Mouse (Mus musculus): ENCODE measurements around the gene Brf1. TPM values are rescaled to one million over a fixed set of nuclear protein-coding genes. Genes with fewer than 3 reads are reported as not detected.

Brf1 gene
- total RNA-seq, 2 experiments from 2014 or later: 48.3 to 55.2 TPM

- DNase-seq (ENCODE audit: low spot score in 2 of 2): no peak
These were observed 23.3 kb downstream of the Brf1 start for GRCm38 (mm10) chr12:112977156-112977555.

DNA sequence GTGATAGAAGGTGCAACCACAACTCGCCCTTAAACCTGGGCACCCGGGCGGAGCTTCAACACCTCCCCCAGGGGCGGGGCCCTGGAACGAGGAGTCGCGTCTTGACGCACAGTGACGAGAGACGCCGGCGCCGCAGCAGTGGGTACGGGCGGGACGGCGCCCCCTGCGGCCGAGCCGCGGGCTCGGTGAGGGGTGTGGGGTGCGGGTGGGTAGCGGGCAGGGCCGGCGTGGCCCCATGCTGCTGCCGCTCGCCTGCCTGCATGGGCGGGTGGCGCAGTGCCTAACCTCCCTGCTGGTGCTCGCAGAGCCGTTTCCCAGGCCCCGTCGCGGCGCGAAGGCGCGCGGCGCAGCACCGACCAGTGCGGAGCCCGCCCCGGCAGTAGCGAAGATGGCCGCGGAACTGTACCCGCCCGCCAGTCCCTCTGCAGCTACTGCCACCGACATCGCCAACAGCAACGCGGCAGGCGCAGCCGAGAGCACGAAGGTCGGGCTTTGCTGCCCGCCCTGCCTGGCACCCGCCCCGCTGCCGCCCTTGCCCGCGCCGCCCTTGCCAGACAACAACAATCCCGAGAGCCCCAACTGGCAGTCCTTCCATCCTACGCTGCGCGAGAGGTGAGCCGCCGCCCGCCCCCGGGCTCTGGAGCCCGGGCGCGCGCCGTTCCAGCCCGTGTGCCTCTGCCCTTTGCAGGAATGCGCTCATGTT, 24.0 kb downstream of the Brf1 start, which contains the start of gene Btbd6:
Btbd6 (plus strand) TSS at position 112 of the 703 bp plus-strand sequence.
- DNase-seq (ENCODE audit: low spot score in 2 of 2): peak; percentile 86 to 92

GRCm38 (mm10) chr12:112974736-112975135, 25.8 kb downstream of the Brf1 start:
- no peak for DNase-seq (ENCODE audit: low spot score in 2 of 2)

- no peak for DNase-seq (ENCODE audit: low spot score in 2 of 2)
These were observed 30.9 kb downstream of the Brf1 start for GRCm38 (mm10) chr12:112969616-112970015.

DNA sequence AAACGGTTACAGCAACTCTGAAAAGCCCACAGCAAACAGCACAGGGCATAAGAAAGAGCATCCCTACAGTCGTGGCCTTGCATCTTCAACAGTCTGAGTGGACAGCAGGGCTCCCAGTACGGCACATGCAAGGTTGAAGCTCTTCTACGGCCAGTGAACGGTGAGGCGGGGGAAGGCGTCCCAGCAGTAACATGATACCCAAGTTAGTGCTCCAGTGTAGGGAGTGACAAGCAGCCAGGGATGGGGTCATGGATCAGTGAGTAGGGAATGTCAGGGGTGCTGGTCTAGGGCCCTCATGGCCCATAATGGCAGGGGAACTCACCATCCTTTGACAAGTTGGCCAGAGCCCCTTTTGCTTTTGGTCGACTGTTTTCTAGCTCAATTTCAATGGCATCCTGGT, 31.6 kb downstream of the Brf1 start:
- DNase-seq (ENCODE audit: low spot score in 2 of 2): no peak

GRCm38 (mm10) chr12:112965783-112966182, 34.7 kb downstream of the Brf1 start:
- DNase-seq (ENCODE audit: low spot score in 2 of 2): no peak

GRCm38 (mm10) chr12:112961872-112962271, 38.6 kb downstream of the Brf1 start:
- DNase-seq (ENCODE audit: low spot score in 2 of 2): no peak

- DNase-seq (ENCODE audit: low spot score in 2 of 2): no peak
These were observed 39.1 kb downstream of the Brf1 start for GRCm38 (mm10) chr12:112961428-112961827.

GRCm38 (mm10) chr12:112959421-112959820, 41.1 kb downstream of the Brf1 start:
- no peak for DNase-seq (ENCODE audit: low spot score in 2 of 2)

- DNase-seq (ENCODE audit: low spot score in 2 of 2): no peak
These were observed 42.2 kb downstream of the Brf1 start for GRCm38 (mm10) chr12:112958303-112958702.

DNA sequence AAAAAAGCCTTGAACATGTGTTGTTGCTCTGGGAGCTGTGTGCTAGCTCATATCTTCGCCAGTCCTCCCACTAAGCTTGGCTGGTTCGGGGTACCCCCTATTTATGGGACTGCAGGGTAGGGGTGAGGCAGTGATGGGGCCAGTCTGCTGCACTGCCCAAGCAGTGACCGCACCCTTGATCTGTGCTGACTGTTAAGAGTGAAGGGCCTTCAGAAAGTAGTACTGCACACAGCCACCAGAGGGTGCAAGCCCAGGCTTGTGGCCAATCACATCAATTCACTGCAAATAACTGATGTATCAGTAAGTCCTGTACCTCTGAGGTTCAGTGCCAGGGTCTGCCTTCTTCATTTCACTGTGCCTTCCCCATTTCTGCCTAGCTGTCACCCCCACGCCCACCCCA, 44.7 kb downstream of the Brf1 start:
- peak; percentile 58 to 85 for DNase-seq (ENCODE audit: low spot score in 2 of 2)

GRCm38 (mm10) chr12:112952926-112953565, 47.5 kb downstream of the Brf1 start:
- no peak for DNase-seq (ENCODE audit: low spot score in 2 of 2)

DNA sequence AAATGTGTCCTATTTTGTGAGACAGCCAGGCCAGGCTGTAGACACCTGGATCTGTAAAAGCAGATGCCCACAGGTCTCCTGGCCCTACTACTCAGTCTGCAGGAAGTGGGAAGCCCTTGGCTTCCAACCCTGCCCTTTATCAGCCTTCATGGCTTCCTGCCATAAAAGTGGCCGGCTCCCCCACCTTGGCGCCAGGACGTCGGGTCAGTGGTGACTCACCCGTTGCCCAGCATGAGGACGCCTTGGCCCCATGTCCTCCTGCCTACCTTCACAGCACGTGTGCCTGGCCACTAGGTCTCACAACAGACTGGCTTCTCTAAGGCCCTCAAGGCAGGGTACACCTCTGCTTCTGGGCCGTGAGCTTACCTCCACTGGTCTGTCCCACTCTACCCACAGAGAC, 48.1 kb downstream of the Brf1 start:
- DNase-seq (ENCODE audit: low spot score in 2 of 2): no peak

DNA sequence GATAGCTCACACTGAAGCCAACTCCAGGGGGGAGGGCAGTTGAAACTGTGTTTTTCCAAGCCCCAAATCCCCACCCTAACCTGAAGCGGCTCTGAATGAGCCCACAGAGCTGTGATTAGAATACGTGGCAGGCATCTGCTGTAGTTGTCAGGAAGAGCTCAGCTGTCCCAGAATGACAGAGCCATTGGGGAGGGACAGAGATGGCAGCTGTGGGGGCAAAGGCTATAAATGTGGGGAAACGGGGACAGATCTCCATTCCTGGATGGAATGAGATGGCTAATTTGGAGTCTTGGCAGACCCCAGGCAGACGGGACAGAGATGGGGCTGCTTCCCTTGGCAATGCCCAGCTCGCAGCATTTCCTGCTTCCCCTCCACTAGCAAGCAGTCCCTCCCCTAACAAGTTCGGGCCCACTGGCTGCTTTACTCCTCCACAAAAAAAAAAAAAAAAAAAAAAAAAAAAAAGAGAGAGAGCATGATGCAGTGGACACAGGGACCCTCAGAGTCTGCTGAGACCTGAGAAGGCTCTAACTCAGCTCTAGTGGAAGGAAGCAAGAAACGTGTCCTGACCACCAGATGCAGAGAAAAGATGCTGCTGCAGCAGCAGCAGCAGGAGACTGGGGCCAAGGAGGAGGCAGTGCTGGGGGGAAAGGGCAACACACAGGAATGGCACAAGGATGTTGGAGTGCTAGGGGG, 49.2 kb downstream of the Brf1 start:
- no peak for DNase-seq (ENCODE audit: low spot score in 2 of 2)

DNA sequence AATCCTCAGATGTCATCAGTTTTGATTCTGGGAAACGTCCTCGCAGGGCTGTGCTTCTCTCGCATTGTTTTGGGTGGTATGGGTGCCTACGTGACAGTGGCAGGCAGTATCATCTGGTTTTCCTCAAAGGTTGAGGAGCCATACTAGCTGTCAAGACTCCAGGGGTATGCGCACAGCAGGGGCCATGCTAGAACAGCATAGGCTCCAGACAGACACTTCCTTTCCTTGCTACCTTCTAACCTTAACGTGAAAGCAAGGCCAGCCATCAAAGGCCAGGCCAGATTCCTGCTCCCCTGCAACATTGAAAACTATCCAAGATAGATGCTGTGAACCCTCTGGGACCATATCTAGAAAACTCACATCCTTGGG, 49.8 kb downstream of the Brf1 start:
- DNase-seq (ENCODE audit: low spot score in 2 of 2): no peak

- DNase-seq (ENCODE audit: low spot score in 2 of 2): peak; percentile 93 to 95
These were observed 50.3 kb downstream of the Brf1 start for GRCm38 (mm10) chr12:112950040-112950760.

DNA sequence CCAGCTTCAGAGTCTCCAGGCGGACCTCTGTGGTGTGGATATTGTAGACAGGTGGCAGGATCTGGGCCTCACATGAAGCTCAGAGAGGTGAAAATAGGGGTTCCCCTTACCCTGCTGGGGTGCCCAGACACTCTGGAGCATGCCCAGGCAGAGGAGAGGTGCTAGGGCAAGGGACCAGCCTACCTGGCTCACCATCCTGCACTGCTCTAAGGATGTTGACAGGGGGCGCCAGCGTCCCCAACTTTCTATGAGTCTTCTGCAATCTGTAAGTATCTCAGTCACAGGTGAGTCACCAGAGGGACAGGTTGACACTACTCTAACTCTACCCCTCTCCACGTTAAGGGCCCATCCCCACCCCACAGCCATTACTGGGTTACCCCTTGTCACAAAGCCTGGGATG, 53.2 kb downstream of the Brf1 start:
- DNase-seq (ENCODE audit: low spot score in 2 of 2): no peak

DNA sequence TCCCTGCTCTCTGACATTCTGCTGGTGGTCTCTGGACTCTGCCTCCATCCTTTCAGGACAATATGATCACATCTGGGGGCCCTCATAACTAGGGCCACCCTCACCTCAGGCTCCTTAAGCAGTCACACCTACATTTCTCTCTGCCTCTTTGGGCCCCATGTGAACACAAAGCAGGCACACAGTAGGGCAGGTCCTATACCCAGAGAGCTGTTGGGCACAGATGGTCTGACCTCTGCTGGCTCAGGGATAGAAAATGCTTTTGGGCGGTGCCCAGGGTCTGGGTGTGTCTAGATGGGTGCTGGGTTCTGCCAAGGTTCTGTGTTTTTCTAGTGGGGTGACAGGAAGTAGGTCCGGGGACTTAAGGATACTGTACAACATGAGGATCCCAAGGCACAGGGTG, 56.8 kb downstream of the Brf1 start:
- no peak for DNase-seq (ENCODE audit: low spot score in 2 of 2)

DNA sequence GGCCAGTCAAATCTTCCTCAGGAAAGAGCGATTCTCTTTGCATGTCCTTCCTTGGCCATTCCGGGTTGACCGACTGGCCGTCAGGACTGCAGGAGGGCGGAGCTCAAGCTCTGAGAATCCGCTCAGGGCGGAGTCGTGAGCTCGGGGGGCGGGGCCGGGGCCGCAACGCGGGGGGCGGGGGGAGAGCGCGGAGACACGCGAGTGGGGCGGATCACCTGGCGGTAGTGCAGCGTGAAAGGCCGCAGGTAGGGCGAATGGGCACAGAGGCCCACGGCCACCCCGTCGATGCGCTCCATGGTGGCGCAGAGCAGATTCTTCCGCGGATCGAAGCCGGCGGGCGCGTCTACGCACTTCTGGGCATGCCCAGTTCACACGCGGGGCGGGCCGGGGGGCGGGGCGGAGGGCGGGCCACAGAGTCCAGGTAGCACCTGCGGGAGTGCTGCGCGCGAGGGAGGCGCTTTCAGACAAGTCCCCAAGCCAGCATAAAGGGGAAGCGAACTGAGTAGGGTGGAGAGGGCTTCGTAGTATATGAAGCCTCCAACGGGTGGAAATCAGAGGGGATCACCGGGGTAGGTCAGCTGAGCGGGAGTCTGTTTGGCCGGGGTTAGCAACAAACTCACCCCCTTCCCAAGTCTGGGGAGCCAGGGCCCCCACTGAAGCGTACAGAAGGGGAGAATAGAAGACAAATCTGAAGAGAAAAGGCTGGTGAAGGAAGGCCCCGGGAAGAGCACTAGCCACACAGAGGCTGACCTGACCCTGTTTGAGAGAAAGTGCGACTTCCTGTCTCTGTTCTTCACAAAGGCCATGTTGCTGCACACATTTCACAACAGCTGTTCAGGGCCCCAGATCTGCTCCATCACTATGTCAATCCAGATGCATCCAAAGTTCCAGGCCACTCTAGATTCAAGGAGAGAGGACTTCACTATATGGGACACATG, 58.5 kb downstream of the Brf1 start, which contains the start of gene Nudt14:
Nudt14 (minus strand) TSS at position 349 of the 938 bp plus-strand sequence.
- DNase-seq (ENCODE audit: low spot score in 2 of 2): peak in 1 of 2 experiments; percentile 72

DNA sequence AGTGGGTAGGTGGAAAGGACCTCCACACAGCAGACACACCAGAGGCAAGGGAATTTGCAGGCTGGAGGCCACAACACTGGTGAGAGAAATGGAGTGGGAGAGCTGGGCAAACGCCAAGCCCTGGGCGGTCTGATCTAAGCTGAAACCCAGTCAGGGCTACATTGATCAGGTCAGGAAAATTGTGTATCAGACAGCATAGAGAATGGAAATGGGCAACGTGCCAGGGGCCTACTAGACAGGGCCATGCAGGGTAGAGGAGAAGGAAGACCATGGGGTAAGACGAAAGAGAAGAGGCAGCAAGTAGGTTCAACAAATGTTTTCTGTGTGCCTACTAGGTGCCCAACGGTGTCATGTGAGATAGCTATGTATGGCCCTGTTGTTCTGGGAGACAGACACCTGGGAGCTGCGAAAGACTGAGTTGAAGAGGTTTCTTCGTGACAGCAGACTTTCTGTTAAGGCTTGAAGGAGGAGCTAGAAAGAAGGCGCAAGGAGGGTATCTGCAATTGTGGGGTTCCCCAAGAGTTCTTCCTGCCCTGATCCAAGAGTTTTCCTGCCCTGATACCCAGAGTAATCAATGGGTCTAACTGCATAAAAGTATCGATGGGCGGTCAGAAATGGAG, 59.2 kb downstream of the Brf1 start:
- DNase-seq (ENCODE audit: low spot score in 2 of 2): no peak
